Comparison of ENCODE assay signal across 19 mouse cellular contexts in genomic region chr1:132196337-132196736, GRCm38 (mm10). TPM values are rescaled to one million over a fixed set of nuclear protein-coding genes. Genes with fewer than 3 reads are reported as not detected.
DNase-seq lines count a peak whose midpoint lies in the region; ATAC-seq and TF ChIP-seq lines count a peak whose summit lies in the region.
"Had no signal": no experiment of that assay in that cellular context is flagged by ENCODE, and none has a peak within 500 bp of the region (broad histone marks: within the 10 kb centered on the region; RNA-seq: fewer than 3 reads in every experiment).

No protein-coding gene starts in this region.

- no peak for TF ChIP-seq CTCF in cerebellum, adult 2 months (IDR thresholded peaks at IDR 0.05; ENCODE audit: borderline replicate concordance, insufficient read depth, low read depth, low read length)
- no peak for TF ChIP-seq CTCF in midbrain, postnatal 0 days (IDR thresholded peaks at IDR 0.05)

- peak; percentile 7 for DNase-seq in cerebellum, adult 9-11 months
- DNase-seq in cerebellum, adult 2 months: no peak
- DNase-seq in ZHBTc4 (ENCODE audit: low read depth, low spot score): peak; percentile 21
- DNase-seq in hindbrain, embryonic 14.5 days (ENCODE audit: low spot score): no peak
- no peak for DNase-seq in midbrain, postnatal 0 days (ENCODE audit: low spot score)
- no peak for DNase-seq in adrenal gland, adult 8-10 months
- DNase-seq in liver, embryonic 11.5 days (ENCODE audit: low spot score): no peak
- no peak for DNase-seq in urinary bladder, postnatal 4 days (ENCODE audit: low spot score in 2 of 2)
- DNase-seq: adrenal gland, postnatal 10 days; cerebellum, adult 18-20 months; right cerebral cortex, adult 18-20 months had no signal

- no peaks in the 10 kb centered on the region for H3K36me3 ChIP-seq in hindbrain, embryonic 14.5 days (replicated peaks; ENCODE audit: control insufficient read depth, insufficient read depth)
- H3K36me3 ChIP-seq in midbrain, postnatal 0 days (ENCODE audit: insufficient read depth, low read length): no peaks in the 10 kb centered on the region
- no peaks in the 10 kb centered on the region for H3K36me3 ChIP-seq in liver, embryonic 11.5 days (ENCODE audit: control insufficient read depth, insufficient read depth, low read length)
- H3K36me3 ChIP-seq: embryonic facial prominence, embryonic 15.5 days; heart, embryonic 13.5 days had no signal

- ATAC-seq in hindbrain, embryonic 14.5 days (ENCODE audit: low FRiP score): no peak
- ATAC-seq in midbrain, postnatal 0 days (ENCODE audit: low FRiP score): no peak
- no peak for ATAC-seq in liver, embryonic 11.5 days (replicated peaks; ENCODE audit: low FRiP score)

- peaks cover 9% of the 10 kb centered on the region; the same call in 1 of the 2 replicates for H3K4me1 ChIP-seq in cerebellum, adult 2 months (ENCODE audit: control insufficient read depth, insufficient read depth, low read length)
- peaks cover 83% of the 10 kb centered on the region for H3K4me1 ChIP-seq in hindbrain, embryonic 14.5 days (replicated peaks; ENCODE audit: control insufficient read depth, insufficient read depth, low read length)
- H3K4me1 ChIP-seq in midbrain, postnatal 0 days (ENCODE audit: insufficient read depth, low read length): peaks cover 41% of the 10 kb centered on the region
- no peaks in the 10 kb centered on the region for H3K4me1 ChIP-seq in liver, embryonic 11.5 days (replicated peaks; ENCODE audit: control insufficient read depth, insufficient read depth, low read length)

- H3K9me3 ChIP-seq in hindbrain, embryonic 14.5 days (ENCODE audit: control insufficient read depth, low read length): no peaks in the 10 kb centered on the region
- H3K9me3 ChIP-seq in midbrain, postnatal 0 days (ENCODE audit: low read length): no peaks in the 10 kb centered on the region
- H3K9me3 ChIP-seq in liver, embryonic 11.5 days (ENCODE audit: control insufficient read depth, low read length): no peaks in the 10 kb centered on the region
- H3K9me3 ChIP-seq: embryonic facial prominence, embryonic 15.5 days; heart, embryonic 13.5 days had no signal

- H3K27me3 ChIP-seq in cerebellum, adult 2 months (ENCODE audit: control insufficient read depth, insufficient read depth, low read length): no peaks in the 10 kb centered on the region
- H3K27me3 ChIP-seq in hindbrain, embryonic 14.5 days (ENCODE audit: control insufficient read depth, insufficient read depth, low read length): no peaks in the 10 kb centered on the region
- H3K27me3 ChIP-seq in midbrain, postnatal 0 days (ENCODE audit: insufficient read depth, low read length): no peaks in the 10 kb centered on the region
- H3K27me3 ChIP-seq in liver, embryonic 11.5 days (replicated peaks; ENCODE audit: control insufficient read depth, insufficient read depth, low read length): peaks cover 78% of the 10 kb centered on the region

- WGBS in cerebellum, adult 2 months: 59% methylated on average over 7 of the region's 7 CpGs
- WGBS in hindbrain, embryonic 14.5 days: 8% methylated on average over 7 of the region's 7 CpGs
- 13% methylated on average over 7 of the region's 7 CpGs for WGBS in midbrain, postnatal 0 days
- 43% methylated on average over 7 of the region's 7 CpGs for WGBS in liver, embryonic 11.5 days

- peak overlapping the region; percentile 41 for H3K9ac ChIP-seq in hindbrain, embryonic 14.5 days
- H3K9ac ChIP-seq in midbrain, postnatal 0 days (replicated peaks; ENCODE audit: low read length, poor library complexity, severe bottlenecking): peak overlapping the region; percentile 3; the same call in 1 of the 2 replicates
- H3K9ac ChIP-seq in liver, embryonic 11.5 days (ENCODE audit: low read depth, low read length): no peak overlapping the region
- H3K9ac ChIP-seq: embryonic facial prominence, embryonic 15.5 days; heart, embryonic 13.5 days had no signal

- H3K4me3 ChIP-seq in cerebellum, adult 2 months (replicated peaks; ENCODE audit: insufficient read depth, low read depth, low read length): no peak overlapping the region
- H3K4me3 ChIP-seq in hindbrain, embryonic 14.5 days (replicated peaks; ENCODE audit: low read length): no peak overlapping the region
- no peak overlapping the region for H3K4me3 ChIP-seq in midbrain, postnatal 0 days (ENCODE audit: low read depth, low read length)
- no peak overlapping the region for H3K4me3 ChIP-seq in liver, embryonic 11.5 days (ENCODE audit: low read depth, low read length)
- H3K4me3 ChIP-seq: embryonic facial prominence, embryonic 15.5 days; heart, embryonic 13.5 days; myocyte had no signal

- H3K27ac ChIP-seq in cerebellum, adult 2 months (ENCODE audit: insufficient read depth, low read length): no peak overlapping the region
- no peak overlapping the region for H3K27ac ChIP-seq in hindbrain, embryonic 14.5 days
- no peak overlapping the region for H3K27ac ChIP-seq in midbrain, postnatal 0 days (ENCODE audit: low read depth, low read length)
- no peak overlapping the region for H3K27ac ChIP-seq in liver, embryonic 11.5 days (ENCODE audit: low read depth, low read length)
- H3K27ac ChIP-seq: embryonic facial prominence, embryonic 15.5 days; heart, embryonic 13.5 days had no signal

- no peak for TF ChIP-seq POLR2A in cerebellum, adult 2 months (IDR thresholded peaks at IDR 0.05; ENCODE audit: borderline replicate concordance, insufficient read depth, low read length)

- H3K4me2 ChIP-seq in hindbrain, embryonic 14.5 days (replicated peaks): peak overlapping the region; percentile 83
- H3K4me2 ChIP-seq in midbrain, postnatal 0 days (ENCODE audit: low read depth, low read length, poor library complexity, severe bottlenecking): peak overlapping the region; percentile 1; the same call in 1 of the 2 replicates
- H3K4me2 ChIP-seq in liver, embryonic 11.5 days: no peak overlapping the region
- H3K4me2 ChIP-seq: embryonic facial prominence, embryonic 15.5 days; heart, embryonic 13.5 days had no signal

RNA-seq across cellular contexts. Expression of gene AC124108.1, which starts 5.1 kb away (rescaled TPM):
- polyA plus RNA-seq in cerebellum, adult 2 months (2012; rRNA removed): 3.2 and 3.6 TPM in 2 replicates
- polyA plus RNA-seq in hindbrain, embryonic 14.5 days (2014; fragmentation: Nextera tagmentation; extraction: Ambion mirVana): 3.6 and 3.8 TPM in 2 replicates
- total RNA-seq in midbrain, postnatal 0 days (2014; rRNA removed): 3.9 and 6.9 TPM in 2 replicates
- polyA plus RNA-seq in midbrain, postnatal 0 days (2015; fragmentation: Nextera tagmentation; extraction: Ambion mirVana): 0.50 and 0.54 TPM in 2 replicates
- total RNA-seq in adrenal gland, adult 8-10 months (2022): under 1 TPM; 0.10 to 0.17 (median 0.14) TPM
- 0.04 and 0.08 TPM in 2 replicates for polyA plus RNA-seq in liver, embryonic 11.5 days (2014; fragmentation: Nextera tagmentation; extraction: Ambion mirVana)
- total RNA-seq: gastrocnemius, adult 18-20 months had no signal
- polyA plus RNA-seq: heart, embryonic 13.5 days; large intestine, adult 2 months had no signal

RNA-seq across cellular contexts. Expression of gene Lemd1, which starts 5.1 kb away (rescaled TPM):
- 7.1 and 7.6 TPM in 2 replicates for polyA plus RNA-seq in cerebellum, adult 2 months (2012; rRNA removed)
- 15.9 and 22.1 TPM in 2 replicates for polyA plus RNA-seq in hindbrain, embryonic 14.5 days (2014; fragmentation: Nextera tagmentation; extraction: Ambion mirVana)
- total RNA-seq in midbrain, postnatal 0 days (2014; rRNA removed): 9.3 and 12.6 TPM in 2 replicates
- polyA plus RNA-seq in midbrain, postnatal 0 days (2015; fragmentation: Nextera tagmentation; extraction: Ambion mirVana): 11.3 and 12.6 TPM in 2 replicates
- total RNA-seq in adrenal gland, adult 8-10 months (2022): under 1 TPM in 3 of 4 experiments, not detected in 1; 0.31 to 0.46 (median 0.46) TPM
- 0.27 TPM in 1 of 2 replicates, not detected in the other for polyA plus RNA-seq in liver, embryonic 11.5 days (2014; fragmentation: Nextera tagmentation; extraction: Ambion mirVana)
- total RNA-seq: gastrocnemius, adult 18-20 months had no signal
- polyA plus RNA-seq: heart, embryonic 13.5 days had no signal

RNA-seq across cellular contexts. Expression of gene Gm10188, which starts 33.2 kb away (rescaled TPM):
- not detected in 2 replicates for polyA plus RNA-seq in cerebellum, adult 2 months (2012; rRNA removed)
- polyA plus RNA-seq in hindbrain, embryonic 14.5 days (2014; fragmentation: Nextera tagmentation; extraction: Ambion mirVana): 0.39 and 0.47 TPM in 2 replicates
- not detected in 2 replicates for total RNA-seq in midbrain, postnatal 0 days (2014; rRNA removed)
- 0.22 TPM in 1 of 2 replicates, not detected in the other for polyA plus RNA-seq in midbrain, postnatal 0 days (2015; fragmentation: Nextera tagmentation; extraction: Ambion mirVana)
- total RNA-seq in adrenal gland, adult 8-10 months (2022): not detected
- polyA plus RNA-seq in liver, embryonic 11.5 days (2014; fragmentation: Nextera tagmentation; extraction: Ambion mirVana): not detected in 2 replicates
- total RNA-seq: adrenal gland, postnatal 10 days; gastrocnemius, adult 18-20 months; left cerebral cortex, postnatal 36 days had no signal
- polyA plus RNA-seq: embryonic facial prominence, embryonic 15.5 days; heart, embryonic 13.5 days; intestine, embryonic 14.5 days; large intestine, adult 2 months; myocyte; stomach, embryonic 14.5 days had no signal

RNA-seq across cellular contexts. Expression of gene Cdk18, which starts 56.9 kb away (rescaled TPM):
- polyA plus RNA-seq in cerebellum, adult 2 months (2012; rRNA removed): 32.1 and 35.8 TPM in 2 replicates
- polyA plus RNA-seq in hindbrain, embryonic 14.5 days (2014; fragmentation: Nextera tagmentation; extraction: Ambion mirVana): 0.37 and 0.63 TPM in 2 replicates
- total RNA-seq in midbrain, postnatal 0 days (2014; rRNA removed): 3.5 and 7.2 TPM in 2 replicates
- 2.4 and 3.1 TPM in 2 replicates for polyA plus RNA-seq in midbrain, postnatal 0 days (2015; fragmentation: Nextera tagmentation; extraction: Ambion mirVana)
- 10 to 100 TPM; 18.0 to 43.3 (median 25.4) TPM for total RNA-seq in adrenal gland, adult 8-10 months (2022)
- polyA plus RNA-seq in liver, embryonic 11.5 days (2014; fragmentation: Nextera tagmentation; extraction: Ambion mirVana): 4.1 and 4.4 TPM in 2 replicates

Comparison
In these comparisons a context has a peak if more than half of its experiments do, and no peak if none do; other contexts are left out.
1. DNase-seq: peak in cerebellum, adult 9-11 months (single experiment) and ZHBTc4 (single experiment); none in cerebellum, adult 2 months (0 of 2), hindbrain, embryonic 14.5 days (single experiment), midbrain, postnatal 0 days (single experiment), adrenal gland, adult 8-10 months (single experiment), liver, embryonic 11.5 days (single experiment) and urinary bladder, postnatal 4 days (0 of 2).